Mouse (Mus musculus) limb, embryonic 11.5 days (tissue): ENCODE measurements around the gene Cpeb4. TPM values are rescaled to one million over a fixed set of nuclear protein-coding genes. Genes with fewer than 3 reads are reported as not detected.

ENCODE experiments used
- ATAC-seq: fragments of 200-750 bp; cut with Nextera tagmentation; 2 replicates; pipeline ENCODE4 v1.8.0; 2017; ENCODE audit warnings: low read depth; ENCODE audit not compliant: insufficient number of reproducible peaks, low FRiP score, low TSS enrichment
- DNase-seq: peaks from one replicate; pipeline ENCODE4 v3.0.0-alpha.2; 2015; ENCODE audit warnings: low spot score
- H3K27ac ChIP-seq: fragments of 300-500 bp; sonication (generic); replicated peaks from 2 replicates; pipeline ENCODE4 v1.5.1; 2014; ENCODE audit warnings: low read depth, mild to moderate bottlenecking, low read length
- H3K27me3 ChIP-seq: fragments of 300-500 bp; sonication (generic); 2 replicates; pipeline ENCODE4 v1.6.1; 2014; ENCODE audit warnings: mild to moderate bottlenecking, low read length, mixed read lengths; ENCODE audit not compliant: control insufficient read depth, insufficient read depth
- H3K36me3 ChIP-seq: fragments of 300-500 bp; sonication (generic); 2 replicates; pipeline ENCODE4 v1.6.1; 2014; ENCODE audit warnings: mild to moderate bottlenecking, low read length, moderate library complexity, mixed read lengths; ENCODE audit not compliant: control insufficient read depth, insufficient read depth
- H3K4me1 ChIP-seq: fragments of 300-500 bp; sonication (generic); 2 replicates; pipeline ENCODE4 v1.6.1; 2014; ENCODE audit warnings: low read length, mixed read lengths; ENCODE audit not compliant: control insufficient read depth, insufficient read depth
- H3K4me2 ChIP-seq: fragments of 300-500 bp; sonication (generic); 2 replicates; pipeline ENCODE4 v1.6.1; 2014; ENCODE audit warnings: low read depth, mild to moderate bottlenecking, moderate library complexity; ENCODE audit not compliant: severe bottlenecking
- H3K4me3 ChIP-seq: fragments of 300-500 bp; sonication (generic); 2 replicates; pipeline ENCODE4 v1.5.1; 2014; ENCODE audit warnings: low read depth, low read length
- H3K9ac ChIP-seq: fragments of 300-500 bp; sonication (generic); 2 replicates; pipeline ENCODE4 v1.6.1; 2014; ENCODE audit warnings: mild to moderate bottlenecking, low read length
- H3K9me3 ChIP-seq: fragments of 300-500 bp; sonication (generic); 2 replicates; pipeline ENCODE4 v1.6.1; 2016; ENCODE audit warnings: low read length; ENCODE audit not compliant: control insufficient read depth
- WGBS: fragments of 180-500 bp; shearing (Covaris S2); extraction: QIAGEN DNeasy Blood & Tissue Kit; methylation state at CpG from one replicate; pipeline ENCODE4 v1.1.7; 2014; 5-methylcytosine and 5-hydroxymethylcytosine counted together
- polyA plus RNA-seq: library from polyadenylated mRNA; unstranded; fragments of >200 nt; fragmentation: Nextera tagmentation; extraction: Ambion mirVana; gene quantifications from 2 replicates; pipeline ENCODE4 v1.2.1, GENCODE M21; 2014

Gene Cpeb4
- polyA plus RNA-seq, 1 experiment from 2014 or later: 3.6 TPM

- no peaks in the 10 kb centered on the region for H3K27me3 ChIP-seq
- no peak overlapping the region for H3K4me2 ChIP-seq
- no peak for DNase-seq
- H3K4me1 ChIP-seq: no peaks in the 10 kb centered on the region
- no peak overlapping the region for H3K9ac ChIP-seq
- H3K27ac ChIP-seq: no peak overlapping the region
- no peak overlapping the region for H3K4me3 ChIP-seq
- ATAC-seq: no peak
- WGBS: 91% methylated on average over 5 of the region's 5 CpGs
- no peaks in the 10 kb centered on the region for H3K9me3 ChIP-seq
- H3K36me3 ChIP-seq: no peaks in the 10 kb centered on the region
Measured at GRCm38 (mm10) chr11:31831983-31832382, 40.0 kb upstream of the Cpeb4 start.

GRCm38 (mm10) chr11:31832439-31832980, 39.5 kb upstream of the Cpeb4 start:
- DNase-seq: no peak
- H3K4me2 ChIP-seq: no peak overlapping the region
- H3K9ac ChIP-seq: no peak overlapping the region
- no peak overlapping the region for H3K27ac ChIP-seq
- no peaks in the 10 kb centered on the region for H3K9me3 ChIP-seq
- no peaks in the 10 kb centered on the region for H3K36me3 ChIP-seq
- no peaks in the 10 kb centered on the region for H3K4me1 ChIP-seq
- H3K4me3 ChIP-seq: no peak overlapping the region
- no peaks in the 10 kb centered on the region for H3K27me3 ChIP-seq
- 76% methylated on average over 7 of the region's 7 CpGs for WGBS
- no peak for ATAC-seq

- H3K27ac ChIP-seq: no peak overlapping the region
- H3K9me3 ChIP-seq: no peaks in the 10 kb centered on the region
- H3K4me1 ChIP-seq: no peaks in the 10 kb centered on the region
- DNase-seq: no peak
- H3K4me3 ChIP-seq: no peak overlapping the region
- H3K4me2 ChIP-seq: no peak overlapping the region
- WGBS: 36% methylated on average over 2 of the region's 2 CpGs
- no peak overlapping the region for H3K9ac ChIP-seq
- no peak for ATAC-seq
- H3K36me3 ChIP-seq: no peaks in the 10 kb centered on the region
- no peaks in the 10 kb centered on the region for H3K27me3 ChIP-seq
Measured at GRCm38 (mm10) chr11:31833506-31833905, 38.5 kb upstream of the Cpeb4 start.

DNA sequence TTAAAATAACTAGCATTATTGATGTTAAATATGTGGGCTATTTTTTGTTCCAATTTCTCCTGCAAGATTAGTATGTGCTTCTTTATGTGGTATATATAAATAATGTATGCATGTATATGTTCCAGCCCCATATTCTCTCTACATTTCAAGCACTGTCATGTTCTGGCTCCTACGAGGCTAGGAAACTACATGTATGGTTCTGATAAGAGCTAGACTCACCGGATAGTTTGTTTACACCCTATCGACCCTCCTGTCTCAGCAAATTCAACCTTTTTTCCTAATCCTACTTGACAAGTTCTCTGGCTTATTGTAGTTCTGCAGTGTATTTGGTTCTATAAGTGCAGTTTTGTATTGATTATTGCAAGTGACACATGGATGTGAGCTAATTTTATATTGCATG, 36.7 kb upstream of the Cpeb4 start:
- no peaks in the 10 kb centered on the region for H3K36me3 ChIP-seq
- 92% methylated on average over 3 of the region's 3 CpGs for WGBS
- no peaks in the 10 kb centered on the region for H3K27me3 ChIP-seq
- H3K27ac ChIP-seq: no peak overlapping the region
- no peaks in the 10 kb centered on the region for H3K4me1 ChIP-seq
- H3K9me3 ChIP-seq: no peaks in the 10 kb centered on the region
- no peak overlapping the region for H3K4me3 ChIP-seq
- ATAC-seq: no peak
- no peak overlapping the region for H3K4me2 ChIP-seq
- no peak for DNase-seq
- H3K9ac ChIP-seq: no peak overlapping the region

DNA sequence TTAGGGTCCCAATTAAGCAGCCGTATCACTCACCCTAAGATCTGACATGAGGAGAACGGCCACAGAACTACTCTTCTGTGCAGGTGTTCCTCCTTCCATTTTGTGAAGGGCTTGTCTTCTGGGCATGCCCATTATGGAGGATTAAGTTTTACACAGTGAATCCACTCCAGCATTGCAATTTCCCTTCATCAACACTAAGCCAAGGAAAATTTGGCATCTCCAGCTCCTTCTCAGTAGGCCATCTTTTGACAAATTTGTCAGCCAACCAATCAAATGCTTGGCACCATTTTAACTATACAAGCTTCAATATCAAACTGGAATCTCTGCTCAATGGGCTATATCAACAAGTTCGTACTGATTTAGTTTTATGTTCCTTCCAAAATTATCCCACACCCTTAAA, 34.8 kb upstream of the Cpeb4 start:
- no peak overlapping the region for H3K27ac ChIP-seq
- no peak overlapping the region for H3K9ac ChIP-seq
- no peaks in the 10 kb centered on the region for H3K36me3 ChIP-seq
- H3K4me2 ChIP-seq: no peak overlapping the region
- no peak overlapping the region for H3K4me3 ChIP-seq
- ATAC-seq: no peak
- no peak for DNase-seq
- no peaks in the 10 kb centered on the region for H3K9me3 ChIP-seq
- H3K4me1 ChIP-seq: no peaks in the 10 kb centered on the region
- H3K27me3 ChIP-seq: no peaks in the 10 kb centered on the region
- WGBS: 85% methylated on average over 3 of the region's 3 CpGs

DNA sequence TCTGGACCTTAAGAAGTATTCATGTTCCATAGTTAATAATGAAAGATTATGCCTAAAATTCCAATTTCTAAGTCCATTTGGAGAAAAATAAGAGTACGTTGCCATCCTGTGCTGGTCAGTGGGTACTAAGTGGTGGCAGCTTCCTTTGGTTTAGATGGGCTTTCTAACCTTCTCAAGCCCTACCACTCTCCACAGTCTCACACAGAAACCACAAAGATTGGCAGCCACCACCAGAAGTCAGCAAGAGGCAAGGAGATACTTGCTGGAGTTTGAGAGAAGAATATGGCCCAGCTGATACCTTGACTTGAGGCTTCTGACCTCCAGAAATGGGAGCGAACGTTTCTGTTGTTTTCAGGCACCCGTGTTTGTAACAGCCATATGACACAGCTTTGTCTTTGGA, 34.3 kb upstream of the Cpeb4 start:
- no peak for ATAC-seq
- H3K27me3 ChIP-seq: no peaks in the 10 kb centered on the region

GRCm38 (mm10) chr11:31838442-31839083, 33.4 kb upstream of the Cpeb4 start:
- Histone ChIP-seq H3K4me1 (no peaks in the 10 kb centered on the region), H3K9me3 (no peaks in the 10 kb centered on the region), H3K27ac (no peak overlapping the region), H3K9ac (no peak overlapping the region), H3K36me3 (no peaks in the 10 kb centered on the region), H3K27me3 (no peaks in the 10 kb centered on the region), H3K4me2 (no peak overlapping the region), H3K4me3 (no peak overlapping the region)
- WGBS: 63% methylated on average over 7 of the region's 7 CpGs
- ATAC-seq: no peak
- no peak for DNase-seq

More for the DNA sequence above, 34.3 kb upstream of the Cpeb4 start:
- Histone ChIP-seq H3K27ac (no peak overlapping the region), H3K9ac (no peak overlapping the region), H3K4me1 (no peaks in the 10 kb centered on the region), H3K4me2 (no peak overlapping the region), H3K36me3 (no peaks in the 10 kb centered on the region), H3K4me3 (no peak overlapping the region), H3K9me3 (no peaks in the 10 kb centered on the region)
- DNase-seq: no peak
- WGBS: 91% methylated on average over 4 of the region's 4 CpGs

- WGBS: 76% methylated on average over 6 of the region's 6 CpGs
- H3K4me2 ChIP-seq: no peak overlapping the region
- H3K9me3 ChIP-seq: no peaks in the 10 kb centered on the region
- H3K4me1 ChIP-seq: no peaks in the 10 kb centered on the region
- no peak overlapping the region for H3K9ac ChIP-seq
- ATAC-seq: no peak
- H3K4me3 ChIP-seq: no peak overlapping the region
- no peak for DNase-seq
- no peak overlapping the region for H3K27ac ChIP-seq
- H3K27me3 ChIP-seq: no peaks in the 10 kb centered on the region
- no peaks in the 10 kb centered on the region for H3K36me3 ChIP-seq
Measured at GRCm38 (mm10) chr11:31839084-31839460, 32.9 kb upstream of the Cpeb4 start.
